Mouse (Mus musculus): Measurements from ENCODE around the gene Rbmy. TPM values are rescaled to one million over a fixed set of nuclear protein-coding genes. Genes with fewer than 3 reads are reported as not detected.
"Not testable (repeated sequence)": the region's sequence is repeated elsewhere in the genome, so short reads cannot be mapped to it uniquely, and the experiment has no call there.

Gene Rbmy
- not detected for total RNA-seq (2021)
- long read RNA-seq, experiment 1 = 0 reads
- long read RNA-seq, experiment 2 = 0 reads

DNA sequence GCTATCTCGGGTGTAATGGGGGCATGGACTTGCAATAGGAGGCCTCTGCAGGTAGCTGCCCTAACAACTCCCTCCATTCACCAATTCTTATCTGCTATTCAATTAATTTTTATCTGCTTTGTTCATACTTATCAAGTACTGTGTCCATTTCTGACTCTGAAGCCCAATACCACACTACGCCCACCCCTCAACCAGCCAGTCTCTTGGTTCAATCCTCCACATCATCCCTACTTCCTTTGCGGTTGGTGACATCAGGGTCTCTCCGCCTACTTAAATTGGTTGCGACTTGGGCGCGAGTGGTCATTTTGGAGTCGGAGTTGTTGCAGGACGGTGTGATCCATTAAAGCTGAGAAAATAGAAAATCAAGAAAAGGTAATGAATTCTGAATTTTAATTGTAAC is at the start of gene Rbmy, which contains the start of gene Gm10256:
Rbmy (plus strand) TSS at position 301 of the 400 bp plus-strand sequence.
Gm10256 (plus strand) TSS at position 320 of the 400 bp plus-strand sequence.
- intact Hi-C loops (cut with DNase I); DNase-seq (ENCODE audit: low spot score in 2 of 2): not testable (repeated sequence)

DNA sequence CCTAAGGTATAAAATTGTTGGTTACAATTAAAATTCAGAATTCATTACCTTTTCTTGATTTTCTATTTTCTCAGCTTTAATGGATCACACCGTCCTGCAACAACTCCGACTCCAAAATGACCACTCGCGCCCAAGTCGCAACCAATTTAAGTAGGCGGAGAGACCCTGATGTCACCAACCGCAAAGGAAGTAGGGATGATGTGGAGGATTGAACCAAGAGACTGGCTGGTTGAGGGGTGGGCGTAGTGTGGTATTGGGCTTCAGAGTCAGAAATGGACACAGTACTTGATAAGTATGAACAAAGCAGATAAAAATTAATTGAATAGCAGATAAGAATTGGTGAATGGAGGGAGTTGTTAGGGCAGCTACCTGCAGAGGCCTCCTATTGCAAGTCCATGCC is 34.4 kb upstream of the Rbmy start, which contains the start of gene Gm4064:
Gm4064 (minus strand) TSS at position 101 of the 400 bp plus-strand sequence.
- intact Hi-C loops (cut with DNase I) = not testable (repeated sequence)

More for the DNA sequence above, 34.4 kb upstream of the Rbmy start, which contains the start of gene Gm4064:
- DNase-seq (ENCODE audit: low spot score in 2 of 2) = not testable (repeated sequence)

Other genes with a start within 250 kb of the Rbmy start
- gene H2al2c, start 231.6 kb upstream of the Rbmy start, total RNA-seq (2021) = not detected
- gene Sry, start 167.0 kb upstream of the Rbmy start, total RNA-seq (2021) = not detected
- not detected for gene H2al2b, start 110.0 kb upstream of the Rbmy start, total RNA-seq (2021)
- gene Gm4064, start 34.5 kb upstream of the Rbmy start, total RNA-seq (2021) = not detected
- not detected for gene Gm10256, start within 50 bp of the Rbmy start, total RNA-seq (2021)
- gene Gm10352, start 70.3 kb downstream of the Rbmy start, total RNA-seq (2021) = not detected
- gene Gm29289, start 101.9 kb downstream of the Rbmy start, total RNA-seq (2021) = not detected

All from left cerebral cortex, postnatal 14 days (tissue).